Mouse (Mus musculus) liver, postnatal 0 days (tissue): ENCODE data around the gene Tcte1.

Source experiments
- CTCF ChIP-seq: sonication (generic); IDR thresholded peaks from 2 replicates; pipeline ENCODE4 v1.5.1; 2016; ENCODE audit warnings: antibody characterized with exemption, low read depth
- EP300 ChIP-seq: IDR thresholded peaks from 2 replicates; pipeline ENCODE4 v1.6.1; 2016; ENCODE audit warnings: antibody characterized with exemption, low read depth, mild to moderate bottlenecking

GRCm38 (mm10) chr17:45584939-45585678 is 61.9 kb downstream of the Tcte1 start:
- TF ChIP-seq EP300 (no peak), CTCF (peak; percentile 94)
